In the genomic region with DNA sequence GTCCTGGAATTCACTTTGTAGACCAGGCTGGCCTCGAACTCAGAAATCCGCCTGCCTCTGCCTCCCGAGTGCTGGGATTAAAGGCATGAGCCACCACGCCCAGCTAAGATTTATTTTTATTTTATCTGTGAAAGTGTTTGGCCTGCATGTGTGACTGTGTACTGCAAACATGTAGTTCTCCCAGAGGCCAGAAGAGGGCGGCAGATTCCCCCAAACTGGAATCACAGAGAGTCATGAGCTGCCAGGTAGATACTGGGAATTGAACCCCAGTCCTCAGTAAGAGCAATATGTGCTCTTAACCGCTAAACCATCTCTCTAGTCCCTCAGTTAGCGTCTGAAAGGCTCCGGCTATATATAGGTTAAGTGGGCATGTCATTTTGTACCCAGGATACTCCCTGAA, we compare ENCODE assay signal across 9 mouse cellular contexts. TPM values are rescaled to one million over a fixed set of nuclear protein-coding genes. Genes with fewer than 3 reads are reported as not detected.
A peak's percentile ranks its signal among the peaks of the same experiment; 100 is the strongest.
DNase-seq lines count a peak whose midpoint lies in the region; ATAC-seq lines count a peak whose summit lies in the region.
"Had no signal": no experiment of that assay in that cellular context is flagged by ENCODE, and none has a peak within 500 bp of the region (broad histone marks: within the 10 kb centered on the region; RNA-seq: fewer than 3 reads in every experiment).

No protein-coding gene starts in this region.

- H3K36me3 ChIP-seq in kidney, embryonic 15.5 days = peaks cover 4% of the 10 kb centered on the region; the same call in 1 of the 2 replicates
- no peaks in the 10 kb centered on the region for H3K36me3 ChIP-seq in limb, embryonic 10.5 days

- H3K4me2 ChIP-seq in kidney, embryonic 15.5 days = no peak overlapping the region

- 54% methylated on average over 8 of the region's 8 CpGs for whole genome bisulfite sequencing in kidney, embryonic 15.5 days
- WGBS in limb, embryonic 10.5 days = 43% methylated on average over 8 of the region's 8 CpGs

- H3K27ac ChIP-seq in kidney, embryonic 15.5 days = no peak overlapping the region
- no peak overlapping the region for H3K27ac ChIP-seq in limb, embryonic 10.5 days

- intact Hi-C loops in left cerebral cortex, postnatal 4 days (cut with DNase I) = no loop called here

- no peak for ATAC-seq in CD4-positive, CD25-positive, alpha-beta regulatory T cell, adult 4 months
- ATAC-seq in kidney, embryonic 15.5 days (replicated peaks; ENCODE audit: low FRiP score) = no peak

- H3K9me3 ChIP-seq in kidney, embryonic 15.5 days (replicated peaks) = no peaks in the 10 kb centered on the region
- no peaks in the 10 kb centered on the region for H3K9me3 ChIP-seq in limb, embryonic 10.5 days (replicated peaks)

- peak; percentile 78 for DNase-seq in CD4-positive, CD25-positive, alpha-beta regulatory T cell, adult 2 months (ENCODE audit: low read depth, low spot score)
- DNase-seq in kidney, adult 9 months = peak; percentile 49
- DNase-seq in Muller cell, postnatal 12 days (ENCODE audit: inconsistent ontology term) = peak; percentile 24
- DNase-seq in limb, embryonic 10.5 days (ENCODE audit: low spot score) = peak; percentile 66
- DNase-seq in thymus, postnatal 25 days = peak; percentile 47
- DNase-seq in left cerebral cortex, postnatal 4 days = no peak

- H3K4me1 ChIP-seq in kidney, embryonic 15.5 days = peaks cover 8% of the 10 kb centered on the region
- H3K4me1 ChIP-seq in limb, embryonic 10.5 days = peaks cover 9% of the 10 kb centered on the region

- H3K27me3 ChIP-seq in kidney, embryonic 15.5 days = peaks cover 13% of the 10 kb centered on the region
- peaks cover 50% of the 10 kb centered on the region for H3K27me3 ChIP-seq in limb, embryonic 10.5 days (ENCODE audit: low read depth, poor library complexity, severe bottlenecking)

- no peak overlapping the region for H3K9ac ChIP-seq in kidney, embryonic 15.5 days

- H3K4me3 ChIP-seq in kidney, embryonic 15.5 days (replicated peaks) = no peak overlapping the region
- H3K4me3 ChIP-seq in limb, embryonic 10.5 days = no peak overlapping the region

RNA-seq across cellular contexts. Expression of a gene that starts 7.4 kb away (rescaled TPM):
- polyA plus RNA-seq in CD4-positive, CD25-positive, alpha-beta regulatory T cell, adult 4 months (2017; shearing (Covaris generic)) = 1 to 10 TPM; 1.7 to 3.2 TPM
- 4.6 and 5.4 TPM in 2 replicates for polyA plus RNA-seq in kidney, embryonic 15.5 days (2015; fragmentation: Nextera tagmentation; extraction: Ambion mirVana)
- polyA plus RNA-seq in limb, embryonic 10.5 days (2016; fragmentation: Nextera tagmentation; extraction: Ambion mirVana) = 1.2 and 1.3 TPM in 2 replicates
- total RNA-seq in left cerebral cortex, postnatal 4 days (2021) = 1 to 10 TPM; 5.4 to 7.5 TPM

RNA-seq across cellular contexts. Expression of a gene that starts 19.5 kb away (rescaled TPM):
- polyA plus RNA-seq in CD4-positive, CD25-positive, alpha-beta regulatory T cell, adult 4 months (2017; shearing (Covaris generic)) = under 1 TPM in 1 of 2 experiments, not detected in 1; 0.15 TPM
- polyA plus RNA-seq in kidney, embryonic 15.5 days (2015; fragmentation: Nextera tagmentation; extraction: Ambion mirVana) = 0.40 and 0.45 TPM in 2 replicates
- 0.21 and 0.46 TPM in 2 replicates for polyA plus RNA-seq in limb, embryonic 10.5 days (2016; fragmentation: Nextera tagmentation; extraction: Ambion mirVana)
- 10 to 100 TPM; 57.1 to 59.1 TPM for total RNA-seq in left cerebral cortex, postnatal 4 days (2021)

RNA-seq across cellular contexts. Expression of a gene that starts 26.4 kb away (rescaled TPM):
- not detected for polyA plus RNA-seq in CD4-positive, CD25-positive, alpha-beta regulatory T cell, adult 4 months (2017; shearing (Covaris generic))
- 0.35 and 0.66 TPM in 2 replicates for polyA plus RNA-seq in kidney, embryonic 15.5 days (2015; fragmentation: Nextera tagmentation; extraction: Ambion mirVana)
- 0.78 TPM in 1 of 2 replicates, not detected in the other for polyA plus RNA-seq in limb, embryonic 10.5 days (2016; fragmentation: Nextera tagmentation; extraction: Ambion mirVana)
- total RNA-seq in left cerebral cortex, postnatal 4 days (2021) = 1 to 10 TPM in 1 of 2 experiments, not detected in 1; 2.1 TPM
- polyA plus RNA-seq: lung, embryonic 16.5 days had no signal

RNA-seq across cellular contexts. Expression of a gene that starts 26.5 kb away (rescaled TPM):
- 100 to 1,000 TPM; 177 to 184 TPM for polyA plus RNA-seq in CD4-positive, CD25-positive, alpha-beta regulatory T cell, adult 4 months (2017; shearing (Covaris generic))
- polyA plus RNA-seq in kidney, embryonic 15.5 days (2015; fragmentation: Nextera tagmentation; extraction: Ambion mirVana) = 348 and 355 TPM in 2 replicates
- 240 and 248 TPM in 2 replicates for polyA plus RNA-seq in limb, embryonic 10.5 days (2016; fragmentation: Nextera tagmentation; extraction: Ambion mirVana)
- total RNA-seq in left cerebral cortex, postnatal 4 days (2021) = 10 to 100 TPM; 44.7 to 47.5 TPM

RNA-seq across cellular contexts. Expression of a gene that starts 29.8 kb away (rescaled TPM):
- not detected for polyA plus RNA-seq in CD4-positive, CD25-positive, alpha-beta regulatory T cell, adult 4 months (2017; shearing (Covaris generic))
- not detected in 2 replicates for polyA plus RNA-seq in kidney, embryonic 15.5 days (2015; fragmentation: Nextera tagmentation; extraction: Ambion mirVana)
- polyA plus RNA-seq in limb, embryonic 10.5 days (2016; fragmentation: Nextera tagmentation; extraction: Ambion mirVana) = not detected in 2 replicates
- not detected for total RNA-seq in left cerebral cortex, postnatal 4 days (2021)
- polyA plus RNA-seq: lung, embryonic 16.5 days had no signal
